Mouse (Mus musculus) bone marrow macrophage, adult 2 months (primary cell): ENCODE data around the gene Coa7.

ENCODE experiments used
- CTCF ChIP-seq: IDR thresholded peaks from 2 replicates; pipeline ENCODE4 v1.5.1; 2012; ENCODE audit warnings: low read depth, mild to moderate bottlenecking, low read length, moderate library complexity
- POLR2A ChIP-seq: IDR thresholded peaks from 2 replicates; pipeline ENCODE4 v1.6.1; 2012; ENCODE audit warnings: mild to moderate bottlenecking, low read depth, low read length, borderline replicate concordance

GRCm38 (mm10) chr4:108348256-108348875 lies 20.4 kb downstream of the Coa7 start:
- TF ChIP-seq CTCF: no peak
- no peak for TF ChIP-seq POLR2A
